In the genomic region with DNA sequence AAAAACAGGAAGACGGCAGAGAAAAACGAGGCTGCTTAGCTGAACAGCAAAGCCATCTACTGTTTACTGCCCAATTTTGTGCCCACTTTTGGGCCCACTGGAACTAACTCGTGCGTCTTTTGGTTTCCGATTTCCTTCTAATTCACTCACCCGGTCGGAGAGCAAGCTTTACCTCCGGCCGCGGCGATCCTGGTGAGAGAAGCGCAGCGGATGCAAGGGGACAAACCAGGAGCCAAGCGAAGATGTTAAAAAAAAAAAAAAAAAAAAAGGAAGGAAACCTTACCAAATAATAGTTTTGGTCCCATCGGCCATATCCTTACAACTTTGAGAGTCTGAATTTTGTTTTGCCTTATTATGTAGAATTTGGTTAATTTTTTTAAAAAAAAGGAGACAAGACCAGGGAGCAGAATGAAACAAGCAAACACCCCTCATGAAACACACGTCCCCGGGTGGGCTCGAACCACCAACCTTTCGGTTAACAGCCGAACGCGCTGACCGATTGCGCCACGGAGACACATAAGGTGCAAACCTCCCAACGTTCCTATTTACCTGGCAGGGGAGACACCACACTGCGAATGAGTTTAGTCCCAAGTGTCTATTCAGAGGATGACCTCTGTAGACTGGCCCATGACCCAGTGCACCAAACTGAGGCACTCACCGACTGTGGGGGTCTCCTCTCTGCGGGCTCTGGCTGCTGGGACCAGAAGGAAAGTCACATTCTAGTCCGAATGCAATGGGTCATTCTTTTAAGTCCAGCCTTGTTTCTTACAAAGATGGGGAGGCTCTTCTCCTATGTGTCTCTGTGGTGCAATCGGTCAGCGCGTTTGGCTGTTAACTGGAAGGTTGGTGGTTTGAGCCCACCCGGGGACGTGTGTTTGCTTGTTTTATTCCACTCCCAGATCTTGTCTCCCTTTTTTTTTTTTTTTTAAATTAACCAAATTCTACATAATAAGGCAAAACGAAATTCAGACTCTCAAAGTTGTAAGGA, we compare ENCODE assay signal across 8 mouse cellular contexts. TPM values are rescaled to one million over a fixed set of nuclear protein-coding genes. Genes with fewer than 3 reads are reported as not detected.
DNase-seq lines count a peak whose midpoint lies in the region; ATAC-seq and TF ChIP-seq lines count a peak whose summit lies in the region.

No protein-coding gene starts in this region.

- no peak for DNase-seq in lung, adult 2 months
- DNase-seq in embryo, embryonic 10.5 days (ENCODE audit: low spot score) = peak; percentile 75
- DNase-seq in retina, embryonic 14.5 days (ENCODE audit: low spot score) = peak; percentile 53
- no peak for DNase-seq in layer of hippocampus, postnatal 14 days (ENCODE audit: low spot score in 2 of 2)
- no peak for DNase-seq in right cerebral cortex, adult 18-20 months
- no peak for DNase-seq in cerebellum, postnatal 4 days (ENCODE audit: low spot score in 2 of 2)

- no peak for ATAC-seq in lung, embryonic 15.5 days (ENCODE audit: borderline replicate concordance, extremely low read depth, low FRiP score, low TSS enrichment)
- ATAC-seq in intestine, postnatal 0 days = no peak

- peaks cover 98% of the 10 kb centered on the region for H3K27me3 ChIP-seq in lung, embryonic 15.5 days
- H3K27me3 ChIP-seq in intestine, postnatal 0 days (replicated peaks; ENCODE audit: control insufficient read depth, insufficient read depth, low read length) = peaks cover 90% of the 10 kb centered on the region

- H3K27ac ChIP-seq in lung, embryonic 15.5 days = no peak overlapping the region
- no peak overlapping the region for H3K27ac ChIP-seq in intestine, postnatal 0 days (ENCODE audit: low read depth, low read length)

- no peak for TF ChIP-seq POLR2A in lung, adult 2 months (IDR thresholded peaks at IDR 0.05; ENCODE audit: borderline replicate concordance, extremely low read depth, low read depth, low read length)

- WGBS in lung, embryonic 15.5 days = 4% methylated on average over 36 of the region's 36 CpGs
- WGBS in lung, adult 2 months = 7% methylated on average over 36 of the region's 36 CpGs
- 5% methylated on average over 36 of the region's 36 CpGs for WGBS in intestine, postnatal 0 days

- H3K9me3 ChIP-seq in lung, embryonic 15.5 days = no peaks in the 10 kb centered on the region
- H3K9me3 ChIP-seq in intestine, postnatal 0 days (ENCODE audit: control insufficient read depth) = no peaks in the 10 kb centered on the region

- peak overlapping the region; percentile 26 for H3K4me3 ChIP-seq in lung, embryonic 15.5 days
- H3K4me3 ChIP-seq in lung, adult 2 months (replicated peaks; ENCODE audit: extremely low read depth, low read depth, low read length) = no peak overlapping the region
- peak overlapping the region; percentile 38 for H3K4me3 ChIP-seq in intestine, postnatal 0 days (ENCODE audit: low read depth, low read length)

- H3K9ac ChIP-seq in lung, embryonic 15.5 days = no peak overlapping the region
- no peak overlapping the region for H3K9ac ChIP-seq in intestine, postnatal 0 days (ENCODE audit: low read depth, low read length)

- no peak for TF ChIP-seq CTCF in lung, adult 2 months (IDR thresholded peaks at IDR 0.05; ENCODE audit: insufficient read depth, low read length)
- no peak for TF ChIP-seq CTCF in intestine, postnatal 0 days (IDR thresholded peaks at IDR 0.05; ENCODE audit: low read depth)

- H3K4me2 ChIP-seq in lung, embryonic 15.5 days = peak overlapping the region; percentile 46
- H3K4me2 ChIP-seq in intestine, postnatal 0 days (replicated peaks; ENCODE audit: low read depth) = peak overlapping the region; percentile 58

- no peaks in the 10 kb centered on the region for H3K36me3 ChIP-seq in lung, embryonic 15.5 days
- H3K36me3 ChIP-seq in intestine, postnatal 0 days (ENCODE audit: control insufficient read depth, insufficient read depth) = no peaks in the 10 kb centered on the region

- H3K4me1 ChIP-seq in lung, embryonic 15.5 days = peaks cover 9% of the 10 kb centered on the region
- H3K4me1 ChIP-seq in lung, adult 2 months (ENCODE audit: control insufficient read depth, insufficient read depth, low read length) = peaks cover 5% of the 10 kb centered on the region
- no peaks in the 10 kb centered on the region for H3K4me1 ChIP-seq in intestine, postnatal 0 days (replicated peaks; ENCODE audit: control insufficient read depth, insufficient read depth, low read length)

RNA-seq across cellular contexts. Expression of a gene that starts 40.7 kb away (rescaled TPM):
- 2.4 and 3.6 TPM in 2 replicates for polyA plus RNA-seq in lung, embryonic 15.5 days (2015; fragmentation: Nextera tagmentation; extraction: Ambion mirVana)
- 2.9 and 3.6 TPM in 2 replicates for polyA plus RNA-seq in lung, adult 2 months (2012; rRNA removed)
- polyA plus RNA-seq in intestine, postnatal 0 days (2015; fragmentation: Nextera tagmentation; extraction: Ambion mirVana) = 2.7 TPM in 2 replicates
- total RNA-seq in layer of hippocampus, postnatal 14 days (2021) = 1 to 10 TPM; 2.3 to 2.5 TPM

Comparison
In these comparisons a context has a peak if more than half of its experiments do, and no peak if none do; other contexts are left out.
1. DNase-seq: peak in embryo, embryonic 10.5 days (single experiment) and retina, embryonic 14.5 days (single experiment); none in lung, adult 2 months (single experiment), layer of hippocampus, postnatal 14 days (0 of 2), right cerebral cortex, adult 18-20 months (single experiment) and cerebellum, postnatal 4 days (0 of 2).